Mouse (Mus musculus) embryonic facial prominence, embryonic 15.5 days (tissue): ENCODE results near the gene Tnfrsf12a. TPM values are rescaled to one million over a fixed set of nuclear protein-coding genes. Genes with fewer than 3 reads are reported as not detected.
A peak's percentile ranks its signal among the peaks of the same experiment; 100 is the strongest.

Source experiments
- ATAC-seq: fragments of 200-750 bp; cut with Nextera tagmentation; 2 replicates; pipeline ENCODE4 v1.8.0; 2017; ENCODE audit warnings: low read depth, moderate TSS enrichment; ENCODE audit not compliant: insufficient number of reproducible peaks, low FRiP score, low TSS enrichment
- H3K27ac ChIP-seq: fragments of 300-500 bp; sonication (generic); replicated peaks from 2 replicates; pipeline ENCODE4 v1.5.1; 2015; ENCODE audit warnings: mild to moderate bottlenecking, inconsistent platforms
- H3K27me3 ChIP-seq: fragments of 300-500 bp; sonication (generic); 2 replicates; pipeline ENCODE4 v1.6.1; 2015; ENCODE audit warnings: inconsistent platforms
- H3K36me3 ChIP-seq: fragments of 300-500 bp; sonication (generic); 2 replicates; pipeline ENCODE4 v1.6.1; 2015; ENCODE audit warnings: mild to moderate bottlenecking, inconsistent platforms
- H3K4me1 ChIP-seq: fragments of 300-500 bp; sonication (generic); 2 replicates; pipeline ENCODE4 v1.6.1; 2015; ENCODE audit warnings: inconsistent platforms
- H3K4me2 ChIP-seq: fragments of 300-500 bp; sonication (generic); replicated peaks from 2 replicates; pipeline ENCODE4 v1.6.1; 2015; ENCODE audit warnings: mild to moderate bottlenecking, inconsistent platforms
- H3K4me3 ChIP-seq: fragments of 300-500 bp; sonication (generic); replicated peaks from 2 replicates; pipeline ENCODE4 v1.5.1; 2015; ENCODE audit warnings: mild to moderate bottlenecking, inconsistent platforms
- H3K9ac ChIP-seq: fragments of 300-500 bp; sonication (generic); 2 replicates; pipeline ENCODE4 v1.6.1; 2015; ENCODE audit warnings: inconsistent platforms
- H3K9me3 ChIP-seq: fragments of 300-500 bp; sonication (generic); replicated peaks from 2 replicates; pipeline ENCODE4 v1.6.1; 2016; ENCODE audit warnings: inconsistent platforms
- WGBS: fragments of 180-500 bp; shearing (Covaris S2); methylation state at CpG from one replicate; pipeline ENCODE4 v1.1.7; 2015; 5-methylcytosine and 5-hydroxymethylcytosine counted together
- polyA plus RNA-seq: library from polyadenylated mRNA; unstranded; fragments of >200 nt; fragmentation: Nextera tagmentation; extraction: Ambion mirVana; gene quantifications from 2 replicates; pipeline ENCODE4 v1.2.1, GENCODE M21; 2015

Tnfrsf12a gene
- polyA plus RNA-seq, 1 experiment from 2014 or later = 29.5 TPM

- WGBS = 73% methylated on average over 9 of the region's 9 CpGs
- ATAC-seq = no peak
- Histone ChIP-seq H3K4me1 (peaks cover 36% of the 10 kb centered on the region), H3K27ac (no peak overlapping the region), H3K9me3 (no peaks in the 10 kb centered on the region), H3K9ac (no peak overlapping the region), H3K4me2 (no peak overlapping the region), H3K27me3 (peaks cover 64% of the 10 kb centered on the region), H3K36me3 (no peaks in the 10 kb centered on the region), H3K4me3 (no peak overlapping the region)
These were observed 3.1 kb upstream of the Tnfrsf12a start for GRCm38 (mm10) chr17:23680336-23680735.

- peaks cover 46% of the 10 kb centered on the region for H3K4me1 ChIP-seq
These were observed 2.0 kb upstream of the Tnfrsf12a start, which contains the start of gene Cldn6 for GRCm38 (mm10) chr17:23679127-23679835. Gene Cldn6, plus strand, starts transcription at chr17:23679249.

GRCm38 (mm10) chr17:23676473-23677031 is 716 bp downstream of the Tnfrsf12a start:
- H3K4me2 ChIP-seq = peak overlapping the region; percentile 97
- H3K9me3 ChIP-seq = no peaks in the 10 kb centered on the region
- peak overlapping the region; percentile 29; the same call in 1 of the 2 replicates for H3K9ac ChIP-seq
- H3K36me3 ChIP-seq = no peaks in the 10 kb centered on the region
- peak overlapping the region; percentile 73 for H3K4me3 ChIP-seq
- peaks cover 34% of the 10 kb centered on the region for H3K27me3 ChIP-seq
- no peak for ATAC-seq
- peak overlapping the region; percentile 51 for H3K27ac ChIP-seq
- under 1% methylated on average over 37 of the region's 37 CpGs for WGBS
- peaks cover 47% of the 10 kb centered on the region for H3K4me1 ChIP-seq

More at GRCm38 (mm10) chr17:23679127-23679835, 2.0 kb upstream of the Tnfrsf12a start, which contains the start of gene Cldn6:
- 2% methylated on average over 38 of the region's 38 CpGs for WGBS
- ATAC-seq = no peak
- Histone ChIP-seq H3K4me3 (peak within 1 kb of the TSS; percentile 28), H3K27ac (no peak within 1 kb of the TSS), H3K4me2 (peak within 1 kb of the TSS; percentile 44), H3K36me3 (no peaks in the 10 kb centered on the region), H3K9me3 (no peaks in the 10 kb centered on the region), H3K9ac (no peak within 1 kb of the TSS; the same call in 1 of the 2 replicates), H3K27me3 (peaks cover 61% of the 10 kb centered on the region)

- no peak for ATAC-seq
- peaks cover 47% of the 10 kb centered on the region for H3K4me1 ChIP-seq
- no peaks in the 10 kb centered on the region for H3K9me3 ChIP-seq
- peaks cover 26% of the 10 kb centered on the region for H3K27me3 ChIP-seq
- H3K9ac ChIP-seq = no peak overlapping the region
- H3K4me3 ChIP-seq = peak overlapping the region; percentile 73
- peaks cover under 1% of the 10 kb centered on the region; the same call in 1 of the 2 replicates for H3K36me3 ChIP-seq
- 9% methylated on average over 15 of the region's 15 CpGs for WGBS
- H3K27ac ChIP-seq = peak overlapping the region; percentile 76
- peak overlapping the region; percentile 97 for H3K4me2 ChIP-seq
These were observed 1.5 kb downstream of the Tnfrsf12a start for GRCm38 (mm10) chr17:23675564-23676281.

GRCm38 (mm10) chr17:23675127-23675526 is 2.1 kb downstream of the Tnfrsf12a start:
- peaks cover 5% of the 10 kb centered on the region; the same call in 1 of the 2 replicates for H3K36me3 ChIP-seq
- no peaks in the 10 kb centered on the region for H3K9me3 ChIP-seq
- peaks cover 47% of the 10 kb centered on the region for H3K4me1 ChIP-seq
- no peak for ATAC-seq
- H3K4me2 ChIP-seq = peak overlapping the region; percentile 97
- no peak overlapping the region for H3K9ac ChIP-seq
- H3K27ac ChIP-seq = peak overlapping the region; percentile 86
- WGBS = 25% methylated on average over 5 of the region's 5 CpGs
- H3K27me3 ChIP-seq = peaks cover 20% of the 10 kb centered on the region
- H3K4me3 ChIP-seq = peak overlapping the region; percentile 73

GRCm38 (mm10) chr17:23674271-23674952 is 2.9 kb downstream of the Tnfrsf12a start:
- Histone ChIP-seq H3K4me2 (peak overlapping the region; percentile 97), H3K27me3 (peaks cover 13% of the 10 kb centered on the region), H3K9ac (peak overlapping the region; percentile 59), H3K36me3 (peaks cover 12% of the 10 kb centered on the region), H3K27ac (peak overlapping the region; percentile 86), H3K4me1 (peaks cover 46% of the 10 kb centered on the region), H3K4me3 (peak overlapping the region; percentile 73), H3K9me3 (no peaks in the 10 kb centered on the region)
- 23% methylated on average over 9 of the region's 9 CpGs for WGBS
- no peak for ATAC-seq

- 0% methylated on average over 45 of the region's 45 CpGs for WGBS
- H3K4me1 ChIP-seq = peaks cover 42% of the 10 kb centered on the region
- no peaks in the 10 kb centered on the region for H3K9me3 ChIP-seq
- peak; percentile 90 for ATAC-seq
- peak within 1 kb of the TSS; percentile 86 for H3K27ac ChIP-seq
- peaks cover 4% of the 10 kb centered on the region for H3K27me3 ChIP-seq
- H3K36me3 ChIP-seq = peaks cover 21% of the 10 kb centered on the region
- H3K4me3 ChIP-seq = peak within 1 kb of the TSS; percentile 73
- H3K4me2 ChIP-seq = peak within 1 kb of the TSS; percentile 97
- peak within 1 kb of the TSS; percentile 59 for H3K9ac ChIP-seq
These were observed 3.7 kb downstream of the Tnfrsf12a start, which contains the start of the genes Hcfc1r1 and Thoc6 for GRCm38 (mm10) chr17:23673424-23674073. Gene Hcfc1r1, plus strand, starts transcription at chr17:23673596. Gene Thoc6, minus strand, starts transcription at chr17:23673882.

GRCm38 (mm10) chr17:23672761-23673160 is 4.5 kb downstream of the Tnfrsf12a start:
- no peaks in the 10 kb centered on the region for H3K9me3 ChIP-seq
- H3K4me3 ChIP-seq = peak overlapping the region; percentile 73
- H3K4me2 ChIP-seq = peak overlapping the region; percentile 97
- H3K36me3 ChIP-seq = peaks cover 22% of the 10 kb centered on the region
- H3K27ac ChIP-seq = no peak overlapping the region
- H3K27me3 ChIP-seq = no peaks in the 10 kb centered on the region
- no peak for ATAC-seq
- peaks cover 41% of the 10 kb centered on the region for H3K4me1 ChIP-seq
- WGBS = 63% methylated on average over 3 of the region's 3 CpGs
- 0 out of 2 replicates have a peak overlapping the region, but pooled peaks have one; percentile 44 for H3K9ac ChIP-seq

- Histone ChIP-seq H3K9me3 (no peaks in the 10 kb centered on the region), H3K4me2 (no peak overlapping the region), H3K27ac (no peak overlapping the region), H3K4me1 (peaks cover 33% of the 10 kb centered on the region), H3K27me3 (no peaks in the 10 kb centered on the region), H3K36me3 (peaks cover 33% of the 10 kb centered on the region), H3K9ac (no peak overlapping the region), H3K4me3 (no peak overlapping the region)
- 92% methylated on average over 3 of the region's 3 CpGs for WGBS
- ATAC-seq = no peak
These were observed 5.7 kb downstream of the Tnfrsf12a start for GRCm38 (mm10) chr17:23671519-23671918.

GRCm38 (mm10) chr17:23670516-23671074 is 6.7 kb downstream of the Tnfrsf12a start:
- Histone ChIP-seq H3K27me3 (no peaks in the 10 kb centered on the region), H3K36me3 (peaks cover 36% of the 10 kb centered on the region), H3K9me3 (no peaks in the 10 kb centered on the region), H3K4me2 (no peak overlapping the region), H3K27ac (no peak overlapping the region), H3K4me3 (no peak overlapping the region), H3K9ac (no peak overlapping the region), H3K4me1 (peaks cover 24% of the 10 kb centered on the region)
- ATAC-seq = no peak
- 88% methylated on average over 7 of the region's 7 CpGs for WGBS
